Mouse (Mus musculus) neutrophil, adult 65 days (primary cell): ENCODE data around the gene Mrps33. TPM values are rescaled to one million over a fixed set of nuclear protein-coding genes. Genes with fewer than 3 reads are reported as not detected.

Experiments used
- total RNA-seq: library from RNA; stranded (reverse); gene quantifications from 2 replicates; pipeline ENCODE4 v1.2.4, GENCODE M21; 2023

Gene Mrps33
- total RNA-seq = 21.3 and 21.6 TPM in 2 replicates

DNA sequence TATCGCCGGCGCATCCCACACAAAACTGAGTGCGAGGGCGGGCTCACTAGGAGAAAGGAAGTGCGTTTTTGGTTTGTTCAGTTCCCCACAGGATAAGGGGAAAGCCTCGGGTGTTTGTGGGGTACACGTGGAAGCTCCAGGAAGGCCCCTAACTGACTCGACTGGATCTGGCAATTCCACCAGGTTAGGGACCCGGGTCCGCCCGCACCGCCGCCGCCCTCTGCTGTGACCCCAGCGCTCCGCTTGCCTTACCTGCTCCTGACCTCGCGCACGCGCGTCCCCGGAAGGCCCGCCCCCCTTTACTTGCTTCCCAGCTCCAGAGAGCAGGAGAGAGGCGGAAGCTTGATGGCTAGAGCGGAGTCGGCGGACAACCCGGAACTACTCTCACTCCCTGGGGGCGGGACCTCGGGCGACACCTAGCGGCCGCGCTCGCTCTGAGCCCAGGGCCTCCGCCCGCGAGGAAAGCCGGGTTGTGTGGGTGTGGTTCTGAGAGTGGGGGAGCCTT, at the start of gene Mrps33:
Mrps33 (minus strand) TSS at position 377 of the 505 bp plus-strand sequence.

Other genes with a start within 250 kb of the Mrps33 start
- gene Adck2, start 237.1 kb downstream of the Mrps33 start, total RNA-seq = 17.4 and 19.9 TPM in 2 replicates
- gene Gm42420, start 225.2 kb downstream of the Mrps33 start, total RNA-seq = not detected in 2 replicates
- gene Ndufb2, start 218.4 kb downstream of the Mrps33 start, total RNA-seq = 28.3 and 29.8 TPM in 2 replicates
- gene Braf, start 85.5 kb downstream of the Mrps33 start, total RNA-seq = 79.8 and 120 TPM in 2 replicates
- not detected in 2 replicates for gene Tmem178b, start 62.3 kb upstream of the Mrps33 start, total RNA-seq